Mouse (Mus musculus) lung, postnatal 36 days (tissue): ENCODE results near the gene Hmg20b.

ENCODE experiments used
- DNase-seq: peaks from one replicate; pipeline ENCODE4 v3.0.0; 2022; ENCODE audit warnings: mixed read lengths

Gene Hmg20b

GRCm38 (mm10) chr10:81350351-81351063 lies at the start of gene Hmg20b:
Hmg20b (minus strand) TSS chr10:81350480.
- peak; percentile 100 for DNase-seq

GRCm38 (mm10) chr10:81399798-81400308 lies 49.6 kb upstream of the Hmg20b start:
- no peak for DNase-seq

- no peak for DNase-seq
Observed at GRCm38 (mm10) chr10:81399296-81399695, 49.0 kb upstream of the Hmg20b start.

DNA sequence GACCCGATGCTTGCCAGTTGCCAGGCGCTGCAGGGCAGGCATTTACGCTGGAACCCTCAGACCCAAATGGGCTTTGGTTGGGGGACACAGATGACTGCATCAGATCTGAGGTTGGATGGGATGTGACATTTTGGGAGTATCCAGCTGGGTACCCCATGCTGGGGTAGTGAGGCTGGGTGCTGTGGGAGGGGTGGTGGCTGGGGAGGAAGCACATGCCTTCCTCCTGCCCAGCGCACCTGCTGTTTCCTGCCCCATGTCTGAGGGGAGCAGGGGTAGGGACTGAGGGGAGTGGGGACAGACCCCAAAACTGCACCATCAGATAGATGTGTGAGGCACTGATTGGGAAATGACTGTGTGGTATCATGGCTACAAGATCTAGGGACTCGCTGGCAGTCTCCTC lies 46.5 kb upstream of the Hmg20b start:
- no peak for DNase-seq

DNA sequence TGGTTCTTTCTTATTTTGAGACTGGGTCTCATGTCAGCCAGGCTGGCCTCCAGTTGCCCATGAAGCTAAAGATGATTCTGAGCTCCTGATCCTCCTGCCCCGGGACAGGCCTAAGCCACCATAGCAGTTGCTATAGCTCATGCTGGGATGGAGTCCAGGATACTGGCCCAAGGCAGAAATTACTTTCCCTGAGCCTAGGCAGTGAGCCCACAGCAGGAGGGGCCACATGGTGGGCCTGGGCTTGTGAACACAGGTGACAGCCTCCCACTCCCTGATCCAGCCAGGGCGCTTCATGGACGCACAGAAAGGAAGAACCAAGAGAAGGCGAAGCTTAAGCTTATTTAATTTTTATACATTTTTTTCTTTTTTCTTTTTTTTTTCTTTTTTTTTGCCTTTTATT lies 45.6 kb upstream of the Hmg20b start:
- no peak for DNase-seq

DNA sequence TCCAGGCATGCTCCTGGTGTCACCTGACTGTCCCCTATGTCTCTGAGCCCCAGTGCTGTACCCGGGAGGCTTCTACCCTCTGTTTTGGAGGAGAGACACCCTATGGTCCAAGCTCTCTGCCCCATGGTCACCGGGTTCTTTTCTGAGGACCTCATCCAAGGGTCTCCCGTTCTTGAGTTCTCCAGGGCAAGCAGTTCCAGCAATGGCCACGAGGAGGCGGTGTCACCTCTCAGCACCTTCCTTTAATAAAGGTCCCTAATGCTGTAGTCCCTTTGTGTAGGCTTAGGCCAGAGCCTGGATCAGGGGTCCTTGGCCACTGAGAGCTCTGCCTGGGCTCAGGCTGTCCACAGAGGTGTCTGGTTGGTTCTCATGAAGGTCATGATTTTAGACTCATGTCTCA lies 44.8 kb upstream of the Hmg20b start:
- peak; percentile 86 for DNase-seq

GRCm38 (mm10) chr10:81393456-81394063 lies 43.3 kb upstream of the Hmg20b start:
- no peak for DNase-seq

GRCm38 (mm10) chr10:81392781-81393185 lies 42.5 kb upstream of the Hmg20b start, which contains the start of gene Smim24:
Smim24 (plus strand) TSS chr10:81393051.
- DNase-seq = no peak

DNA sequence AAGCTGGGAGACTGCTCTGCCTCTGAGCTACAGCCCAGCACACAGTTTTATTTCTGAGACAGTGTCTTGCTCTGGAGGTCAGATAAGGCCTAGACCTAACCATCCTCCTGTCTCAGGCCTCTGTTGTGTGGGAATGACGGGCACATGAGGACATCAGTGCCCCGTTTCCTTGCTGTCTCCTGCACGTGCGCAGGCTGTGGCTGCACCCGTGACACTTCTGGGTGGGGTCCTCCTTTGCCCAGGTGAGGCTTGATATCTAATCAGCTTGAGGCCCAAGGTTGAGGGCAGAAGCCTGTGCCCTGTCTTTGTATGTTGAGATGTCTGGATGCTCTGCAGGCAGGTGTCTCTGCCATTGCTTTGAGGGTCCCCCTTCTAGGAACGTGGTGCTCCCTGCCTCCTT lies 42.0 kb upstream of the Hmg20b start:
- DNase-seq = no peak

DNA sequence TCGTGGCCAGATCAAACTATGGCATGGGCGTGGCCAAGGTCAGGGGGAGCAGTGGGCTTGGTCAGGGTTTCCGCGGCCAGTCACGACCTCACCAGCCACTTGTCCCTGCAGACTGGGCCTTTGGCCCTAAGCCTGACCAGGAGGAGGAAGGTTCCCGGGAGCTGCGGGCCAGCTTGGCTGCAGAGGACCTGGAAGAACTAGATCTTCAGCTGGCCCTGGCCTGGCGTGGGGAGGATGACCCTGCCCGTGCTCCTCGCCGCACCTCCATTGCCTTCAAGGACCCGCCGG lies 40.3 kb upstream of the Hmg20b start:
- DNase-seq = no peak

DNA sequence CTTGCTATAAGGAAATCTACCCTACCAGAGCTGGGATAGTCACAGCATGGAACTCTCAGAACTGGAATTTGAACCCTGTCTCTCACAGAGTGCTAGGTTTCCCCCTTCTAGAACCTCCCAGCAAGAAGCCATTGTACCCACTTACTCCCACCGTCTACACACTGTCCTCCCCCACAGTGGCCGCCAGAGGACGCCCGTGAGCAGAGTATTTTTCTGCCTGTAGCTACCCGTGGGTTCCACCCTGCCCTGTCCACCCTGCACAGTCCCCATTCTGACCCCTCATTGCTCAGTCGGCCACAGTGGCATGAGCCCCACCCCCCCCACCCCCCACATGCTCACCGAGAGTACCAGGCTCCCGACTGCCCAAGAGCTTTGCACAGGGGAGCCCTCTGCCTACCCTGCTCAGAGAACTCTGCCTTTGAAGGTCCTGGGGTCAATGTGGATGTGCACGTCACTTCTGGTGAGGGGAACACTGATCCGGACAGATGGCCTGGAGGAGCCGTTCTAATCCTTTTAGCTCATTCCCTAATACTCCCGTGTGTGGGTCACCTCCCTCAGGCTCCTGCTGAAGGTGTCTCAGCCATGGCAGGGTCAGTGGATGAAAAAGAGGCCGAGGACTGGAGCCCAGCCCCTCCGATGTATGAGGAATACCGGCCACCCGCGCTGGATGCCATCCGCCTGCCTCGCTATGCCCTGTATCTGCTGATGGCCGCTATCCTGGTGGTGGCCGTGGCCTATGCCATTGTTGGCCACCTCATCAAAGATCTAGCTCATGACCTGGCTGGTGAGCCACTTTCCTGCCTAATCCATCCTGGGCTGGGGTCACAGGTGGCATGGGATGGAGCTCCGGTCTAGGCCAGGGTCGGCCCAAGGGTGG lies 39.8 kb upstream of the Hmg20b start:
- DNase-seq = peak; percentile 79

- peak; percentile 57 for DNase-seq
Observed at GRCm38 (mm10) chr10:81389373-81389772, 39.1 kb upstream of the Hmg20b start.

GRCm38 (mm10) chr10:81388505-81389055 lies 38.3 kb upstream of the Hmg20b start, which contains the start of gene Gm48552:
Gm48552 (plus strand) TSS chr10:81389005.
- no peak for DNase-seq

GRCm38 (mm10) chr10:81387716-81388115 lies 37.4 kb upstream of the Hmg20b start:
- DNase-seq = no peak

- no peak for DNase-seq
Observed at GRCm38 (mm10) chr10:81385603-81386306, 35.5 kb upstream of the Hmg20b start.

GRCm38 (mm10) chr10:81384605-81384982 lies 34.3 kb upstream of the Hmg20b start:
- no peak for DNase-seq

- peak; percentile 99 for DNase-seq
Observed at GRCm38 (mm10) chr10:81383802-81384604, 33.7 kb upstream of the Hmg20b start, which contains the start of the genes Dohh and Gm48551. Dohh (plus strand) TSS chr10:81384428. Gm48551 (plus strand) TSS chr10:81384466.

- peak; percentile 77 for DNase-seq
Observed at GRCm38 (mm10) chr10:81382039-81382438, 31.8 kb upstream of the Hmg20b start.

DNA sequence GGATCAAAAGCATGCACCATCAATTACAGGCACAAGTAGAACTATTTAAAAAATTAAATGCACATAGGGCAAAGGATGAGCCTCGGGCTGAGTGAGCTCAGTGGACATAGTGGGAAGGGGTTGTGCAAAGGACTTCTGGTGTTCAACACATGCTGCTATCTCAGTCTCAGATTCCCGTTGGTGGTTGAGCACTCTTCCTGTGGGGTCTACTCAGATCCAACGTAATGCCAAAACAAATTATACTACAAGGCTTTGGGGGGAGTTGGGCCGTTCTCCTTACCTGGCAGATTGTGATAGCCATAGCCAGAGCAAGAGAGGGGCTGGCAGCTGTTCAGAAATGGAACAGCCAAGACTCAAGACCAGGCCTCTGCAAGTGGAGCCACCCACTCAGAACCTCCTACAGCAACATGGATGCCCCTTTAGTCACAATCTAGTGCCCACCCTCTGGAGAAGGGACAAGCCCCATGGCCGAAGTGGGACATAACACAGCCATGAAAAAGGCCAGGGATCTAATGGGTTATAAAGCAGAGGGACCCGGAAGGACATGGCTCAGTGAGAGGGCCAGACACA lies 29.6 kb upstream of the Hmg20b start:
- DNase-seq = no peak

DNA sequence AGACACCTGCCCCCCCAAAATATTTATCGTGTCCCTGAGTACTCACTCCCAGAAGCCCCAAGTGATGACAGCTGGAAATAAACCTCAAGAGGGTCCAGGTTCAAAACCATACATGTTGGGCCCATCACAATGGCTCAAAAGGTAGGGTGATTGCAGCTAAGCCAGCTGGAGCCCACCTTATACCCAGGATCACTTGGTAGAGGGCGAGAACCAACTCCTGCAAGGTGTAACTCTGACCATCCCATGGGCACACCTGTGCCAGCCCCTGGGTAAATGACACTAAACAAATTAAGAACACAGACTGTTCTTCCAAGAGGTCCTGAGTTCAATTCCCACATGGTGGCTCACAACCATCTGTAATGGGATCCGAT lies 28.9 kb upstream of the Hmg20b start:
- no peak for DNase-seq

DNA sequence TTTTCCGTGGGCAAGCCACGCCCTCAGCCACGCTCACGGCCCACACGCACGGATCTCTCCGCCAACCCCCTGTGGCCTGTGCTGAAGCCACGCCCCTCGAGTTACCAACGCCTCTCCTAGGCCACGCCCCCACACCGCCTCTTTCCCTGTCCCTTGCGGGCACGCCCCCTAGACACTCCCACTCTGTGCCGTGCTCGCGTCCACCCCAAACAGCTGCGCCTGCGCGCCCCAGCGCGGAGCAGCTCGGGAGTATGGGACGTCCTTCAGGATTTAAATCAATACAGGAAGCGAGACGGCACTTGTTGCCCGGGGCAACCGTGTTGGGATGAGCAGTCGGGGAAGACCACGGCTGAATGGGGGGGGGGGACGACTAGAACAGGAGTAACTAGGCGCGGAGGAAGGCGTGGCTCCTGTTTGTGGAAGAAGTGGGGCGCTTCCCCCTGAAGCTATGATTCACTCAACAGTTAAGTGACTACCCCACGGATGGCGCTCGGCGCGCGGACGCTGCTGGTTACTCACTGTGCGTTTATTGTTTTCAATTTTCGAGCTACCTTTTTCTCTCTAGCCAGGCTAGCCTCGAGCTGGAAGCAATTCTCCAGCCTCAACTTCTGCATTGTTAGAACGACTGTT lies 28.4 kb upstream of the Hmg20b start:
- DNase-seq = peak; percentile 100
